Mouse (Mus musculus) erythroblast, embryonic 14.5 days (primary cell): ENCODE measurements around the gene Gja4.

Experiments used
- GATA1 ChIP-seq: IDR thresholded peaks from 2 replicates; pipeline ENCODE4 v1.6.1; 2012; ENCODE audit warnings: low read length, inconsistent platforms, mixed read lengths
- TAL1 ChIP-seq: IDR thresholded peaks from 3 replicates; pipeline ENCODE4 v1.6.1; 2012; ENCODE audit warnings: low read length, inconsistent platforms, mixed read lengths

- TF ChIP-seq GATA1 (no peak), TAL1 (no peak)
These were observed 26.9 kb downstream of the Gja4 start for GRCm38 (mm10) chr4:127286907-127287306.
